Mouse (Mus musculus): ENCODE results near the gene Tha1. TPM values are rescaled to one million over a fixed set of nuclear protein-coding genes. Genes with fewer than 3 reads are reported as not detected.

Gene Tha1
- polyA plus RNA-seq, 1 experiment from 2014 or later = 7.1 TPM

DNA sequence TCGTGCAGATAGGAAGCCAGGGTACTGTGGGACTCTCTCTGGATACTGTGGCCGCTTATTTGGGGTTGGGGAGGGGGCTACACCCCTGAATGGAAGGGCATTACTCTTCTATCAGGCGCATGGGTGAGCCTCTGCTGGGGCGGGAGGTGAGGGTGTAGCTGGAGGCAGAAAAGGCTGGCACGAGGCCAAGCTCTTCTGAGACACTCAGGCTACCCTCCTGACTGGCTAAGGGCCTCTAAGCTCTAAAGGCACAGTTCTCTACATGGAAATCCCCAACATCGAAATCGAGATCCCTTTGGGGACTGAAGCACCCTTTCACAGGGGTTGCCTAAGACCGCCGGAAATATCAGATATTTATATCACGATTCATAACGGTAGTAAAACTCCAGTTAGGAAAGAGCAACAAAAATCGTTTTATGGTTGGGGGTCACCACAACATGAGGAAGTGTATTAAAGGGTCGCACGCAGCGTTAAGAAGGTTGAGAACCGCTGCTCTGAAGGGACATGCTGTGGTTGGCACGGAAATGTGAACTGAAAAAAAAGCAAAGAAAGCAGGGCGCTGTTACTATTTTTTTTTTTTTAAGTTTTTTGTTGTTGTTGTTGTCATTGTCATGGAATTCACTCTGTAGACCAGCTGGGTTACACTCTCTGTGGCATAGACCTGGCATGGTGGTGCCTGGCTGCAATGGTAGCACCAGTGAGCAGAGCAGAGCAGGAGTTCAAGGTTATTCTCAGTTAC is 45.0 kb downstream of the Tha1 start:
- H3K9ac ChIP-seq = no peak overlapping the region
- 0 out of 2 replicates have a peak, but pooled peaks cover 1% of the 10 kb centered on the region for H3K36me3 ChIP-seq
- peak overlapping the region; percentile 83 for H3K27ac ChIP-seq
- no peaks in the 10 kb centered on the region for H3K9me3 ChIP-seq
- WGBS = 60% methylated on average over 18 of the region's 18 CpGs
- H3K4me3 ChIP-seq (replicated peaks) = no peak overlapping the region
- no peaks in the 10 kb centered on the region for H3K27me3 ChIP-seq (replicated peaks)
- H3K4me1 ChIP-seq = peaks cover 76% of the 10 kb centered on the region
- ATAC-seq (ENCODE audit: insufficient read depth, low FRiP score, low read depth) = no peak
- peak overlapping the region; percentile 14; the same call in 1 of the 2 replicates for H3K4me2 ChIP-seq

DNA sequence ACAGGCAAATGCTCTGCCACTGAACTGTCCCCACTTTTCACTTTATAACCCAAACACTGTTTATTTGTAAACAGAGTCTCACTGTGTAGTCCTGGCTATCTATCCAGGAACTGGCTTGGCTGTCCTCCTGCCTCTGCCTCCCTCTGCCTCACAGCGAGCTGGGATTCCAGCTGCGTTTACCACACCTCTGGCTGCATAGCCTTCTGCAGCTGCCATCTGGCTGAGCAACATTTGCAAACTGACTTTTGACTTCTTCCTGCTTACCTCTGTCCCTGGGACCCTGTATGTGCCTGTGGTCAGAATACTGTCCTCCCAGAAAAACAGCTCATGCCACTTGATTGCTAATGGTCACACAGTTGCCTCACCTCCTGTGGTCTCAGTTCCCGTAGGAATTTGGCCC is 45.9 kb downstream of the Tha1 start:
- Histone ChIP-seq H3K27me3 (replicated peaks) (no peaks in the 10 kb centered on the region), H3K4me3 (replicated peaks) (no peak overlapping the region), H3K4me2 (peak overlapping the region; percentile 14), H3K27ac (peak overlapping the region; percentile 95), H3K4me1 (peaks cover 83% of the 10 kb centered on the region), H3K9me3 (no peaks in the 10 kb centered on the region), H3K9ac (no peak overlapping the region), H3K36me3 (0 out of 2 replicates have a peak, but pooled peaks cover 3% of the 10 kb centered on the region)
- no peak for ATAC-seq (ENCODE audit: insufficient read depth, low FRiP score, low read depth)
- 44% methylated on average over 3 of the region's 3 CpGs for WGBS

DNA sequence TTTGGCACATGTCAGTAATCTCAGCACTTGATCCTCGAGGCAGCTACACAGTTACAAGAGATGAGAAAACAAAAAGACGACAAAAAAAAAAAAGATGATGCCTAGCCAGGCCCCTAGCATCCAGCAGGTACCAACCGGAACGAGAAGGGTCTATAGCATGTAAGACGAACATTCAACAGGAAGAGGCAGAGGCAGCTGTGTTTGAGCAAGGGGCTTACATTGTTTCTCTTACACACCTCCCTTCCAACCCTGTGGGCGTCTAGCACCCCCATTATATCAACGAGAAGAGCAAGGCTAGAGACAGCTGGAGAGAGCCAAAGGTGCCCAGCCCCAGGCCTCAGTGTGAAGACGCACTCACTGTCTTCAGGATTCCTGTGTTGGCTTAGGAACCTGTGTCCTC is 46.4 kb downstream of the Tha1 start:
- Histone ChIP-seq H3K9me3 (no peaks in the 10 kb centered on the region), H3K4me3 (replicated peaks) (no peak overlapping the region), H3K36me3 (peaks cover 3% of the 10 kb centered on the region; the same call in 1 of the 2 replicates), H3K4me2 (peak overlapping the region; percentile 93; the same call in 1 of the 2 replicates), H3K4me1 (peaks cover 80% of the 10 kb centered on the region), H3K27ac (peak overlapping the region; percentile 95; the same call in 1 of the 2 replicates), H3K27me3 (replicated peaks) (no peaks in the 10 kb centered on the region), H3K9ac (no peak overlapping the region)
- no peak for ATAC-seq (ENCODE audit: insufficient read depth, low FRiP score, low read depth)
- WGBS = 42% methylated on average over 8 of the region's 8 CpGs

DNA sequence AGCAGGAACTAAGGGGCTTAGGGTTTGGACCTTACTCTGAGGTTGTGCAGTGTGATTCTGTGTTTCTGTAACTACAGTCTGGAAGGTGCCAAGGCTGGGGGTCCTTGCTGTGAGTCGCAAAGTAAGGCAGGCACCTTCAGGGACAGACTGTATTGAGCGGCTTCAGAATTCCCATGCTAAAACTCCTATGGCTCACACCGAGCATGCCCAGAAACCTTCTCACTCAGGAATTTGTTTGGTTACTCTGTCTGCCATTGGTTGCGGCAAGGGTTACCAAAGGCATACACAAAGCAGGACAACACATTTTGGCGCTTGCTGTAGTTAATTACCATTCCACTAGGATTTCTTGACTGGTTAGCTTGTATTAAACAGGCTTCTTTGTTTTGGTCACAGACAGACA is 47.1 kb downstream of the Tha1 start:
- no peaks in the 10 kb centered on the region for H3K9me3 ChIP-seq
- peak overlapping the region; percentile 93 for H3K4me2 ChIP-seq
- H3K36me3 ChIP-seq = peaks cover 11% of the 10 kb centered on the region; the same call in 1 of the 2 replicates
- no peaks in the 10 kb centered on the region for H3K27me3 ChIP-seq (replicated peaks)
- ATAC-seq (ENCODE audit: insufficient read depth, low FRiP score, low read depth) = no peak
- peak overlapping the region; percentile 42 for H3K9ac ChIP-seq
- H3K27ac ChIP-seq = peak overlapping the region; percentile 95
- peak overlapping the region; percentile 62 for H3K4me3 ChIP-seq (replicated peaks)
- peaks cover 86% of the 10 kb centered on the region for H3K4me1 ChIP-seq
- WGBS = 11% methylated on average over 5 of the region's 5 CpGs

DNA sequence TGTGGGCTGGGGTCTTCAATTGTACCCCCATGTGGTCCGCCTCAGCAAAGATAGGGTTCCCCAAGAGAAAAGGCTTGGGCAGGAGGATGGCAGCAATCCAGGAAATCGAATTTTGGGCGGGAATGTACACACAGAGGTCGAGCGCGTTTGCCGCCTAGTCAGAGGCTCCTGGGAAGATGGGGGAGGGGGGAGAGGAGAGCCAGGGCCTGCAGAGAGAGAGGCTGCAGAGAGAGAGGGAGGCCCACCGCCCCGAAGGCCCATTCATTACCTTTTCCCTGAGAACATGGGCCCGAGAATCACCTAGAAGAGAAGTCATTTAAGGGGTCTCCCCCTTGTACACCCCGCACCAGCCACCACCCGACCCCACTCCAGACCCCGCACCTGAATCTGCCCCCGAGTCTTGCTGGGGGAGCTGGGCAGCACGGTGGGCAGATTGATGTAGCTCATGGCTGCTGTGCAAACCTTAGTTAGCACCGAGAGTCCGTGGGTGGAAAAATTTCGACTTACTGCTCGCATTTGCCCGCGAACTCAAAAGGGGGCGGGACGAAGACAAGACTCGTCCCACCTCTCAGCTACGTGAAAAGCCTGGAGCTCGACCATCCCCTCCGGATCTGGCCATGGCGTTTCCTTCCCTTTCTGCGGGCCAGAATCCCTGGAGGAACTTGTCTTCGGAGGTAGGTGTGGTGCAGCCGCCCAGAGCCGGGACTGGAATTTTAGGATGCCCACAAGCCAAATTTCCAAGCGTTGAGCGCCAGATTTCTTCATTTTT is 47.8 kb downstream of the Tha1 start, which contains the start of the genes Afmid and Tk1:
Afmid (plus strand) TSS at position 592 of the 769 bp plus-strand sequence.
Tk1 (minus strand) TSS at position 760 of the 769 bp plus-strand sequence.
- Histone ChIP-seq H3K27me3 (replicated peaks) (no peaks in the 10 kb centered on the region), H3K9ac (peak within 1 kb of the TSS; percentile 65), H3K4me3 (replicated peaks) (peak within 1 kb of the TSS; percentile 62), H3K27ac (peak within 1 kb of the TSS; percentile 95), H3K4me1 (peaks cover 83% of the 10 kb centered on the region), H3K4me2 (peak within 1 kb of the TSS; percentile 93), H3K9me3 (no peaks in the 10 kb centered on the region), H3K36me3 (peaks cover 11% of the 10 kb centered on the region; the same call in 1 of the 2 replicates)
- under 1% methylated on average over 34 of the region's 34 CpGs for WGBS
- ATAC-seq (ENCODE audit: insufficient read depth, low FRiP score, low read depth) = peak; percentile 45; the same call in 1 of the 2 replicates

DNA sequence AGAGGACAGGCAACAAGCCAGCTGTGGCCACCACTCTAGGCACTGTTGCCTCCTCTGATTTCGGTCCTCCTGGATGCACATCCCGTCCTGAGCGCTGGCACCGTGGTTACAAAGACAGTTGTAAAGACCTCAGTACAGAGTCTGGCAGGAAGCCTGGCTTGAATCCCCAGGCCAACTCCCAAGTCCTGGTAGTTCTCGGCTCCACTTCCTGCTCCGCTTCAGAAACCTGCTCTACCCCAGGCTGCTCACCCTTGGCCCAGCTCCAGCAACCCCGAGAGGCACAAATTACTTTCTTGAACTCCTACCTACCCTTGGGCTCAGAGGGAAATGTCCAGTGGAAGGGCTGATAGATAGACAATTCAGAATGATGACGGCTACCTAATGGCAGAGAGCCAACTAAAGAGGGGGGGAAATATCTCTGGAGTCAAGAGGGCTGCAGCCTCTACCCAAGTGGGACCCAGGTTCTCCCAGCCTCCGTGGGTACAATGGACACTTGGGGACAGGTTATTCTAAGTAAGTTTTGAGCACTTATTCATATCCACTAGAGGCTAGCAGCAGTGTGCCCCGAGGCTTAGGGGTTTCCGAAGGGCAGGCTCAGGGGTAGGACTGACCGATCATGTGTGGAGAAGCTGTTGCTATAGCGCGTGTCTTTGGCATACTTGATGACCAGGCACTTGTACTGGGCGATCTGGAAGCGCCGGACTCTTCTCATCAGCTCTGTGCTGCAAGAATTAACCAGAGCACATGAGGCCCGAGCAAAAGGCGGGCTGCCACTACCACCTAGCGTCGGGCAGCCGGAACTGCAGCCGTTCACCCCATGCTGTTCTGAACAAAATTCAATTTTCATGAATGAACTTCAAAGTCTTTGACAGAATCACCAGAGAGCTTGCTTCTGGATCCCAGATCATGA is 49.0 kb downstream of the Tha1 start:
- Histone ChIP-seq H3K9me3 (no peaks in the 10 kb centered on the region), H3K27ac (peak overlapping the region; percentile 95), H3K9ac (peak overlapping the region; percentile 65), H3K4me2 (peak overlapping the region; percentile 93), H3K27me3 (replicated peaks) (no peaks in the 10 kb centered on the region), H3K36me3 (peaks cover 19% of the 10 kb centered on the region), H3K4me3 (replicated peaks) (peak overlapping the region; percentile 62), H3K4me1 (peaks cover 73% of the 10 kb centered on the region)
- 12% methylated on average over 23 of the region's 23 CpGs for WGBS
- peak; percentile 32; the same call in 1 of the 2 replicates for ATAC-seq (ENCODE audit: insufficient read depth, low FRiP score, low read depth)

DNA sequence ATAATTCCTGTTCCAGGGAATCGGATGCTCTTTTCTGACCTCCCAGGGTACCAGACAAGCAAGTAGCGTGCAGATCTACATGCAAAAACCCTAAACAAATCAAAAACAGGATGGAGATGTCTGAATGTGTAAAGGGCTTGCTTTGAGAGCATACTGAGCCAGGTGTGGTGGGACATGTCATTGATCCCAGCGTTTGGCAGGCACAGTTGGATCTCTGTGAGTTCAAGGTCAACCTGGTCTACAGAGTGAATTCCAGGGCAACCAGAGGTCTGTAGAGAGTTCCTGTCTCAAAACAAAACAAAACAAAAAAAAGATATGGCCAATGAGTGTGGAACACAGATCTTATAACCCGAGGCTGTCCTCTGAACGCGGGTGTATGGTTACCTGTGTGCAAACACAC is 49.9 kb downstream of the Tha1 start:
- Histone ChIP-seq H3K27me3 (replicated peaks) (no peaks in the 10 kb centered on the region), H3K4me2 (peak overlapping the region; percentile 5; the same call in 1 of the 2 replicates), H3K36me3 (peaks cover 28% of the 10 kb centered on the region), H3K4me1 (peaks cover 64% of the 10 kb centered on the region), H3K27ac (peak overlapping the region; percentile 46), H3K9ac (no peak overlapping the region), H3K9me3 (no peaks in the 10 kb centered on the region), H3K4me3 (replicated peaks) (0 out of 2 replicates have a peak overlapping the region, but pooled peaks have one; percentile 1)
- 85% methylated on average over 6 of the region's 6 CpGs for WGBS
- ATAC-seq (ENCODE audit: insufficient read depth, low FRiP score, low read depth) = no peak

DNA sequence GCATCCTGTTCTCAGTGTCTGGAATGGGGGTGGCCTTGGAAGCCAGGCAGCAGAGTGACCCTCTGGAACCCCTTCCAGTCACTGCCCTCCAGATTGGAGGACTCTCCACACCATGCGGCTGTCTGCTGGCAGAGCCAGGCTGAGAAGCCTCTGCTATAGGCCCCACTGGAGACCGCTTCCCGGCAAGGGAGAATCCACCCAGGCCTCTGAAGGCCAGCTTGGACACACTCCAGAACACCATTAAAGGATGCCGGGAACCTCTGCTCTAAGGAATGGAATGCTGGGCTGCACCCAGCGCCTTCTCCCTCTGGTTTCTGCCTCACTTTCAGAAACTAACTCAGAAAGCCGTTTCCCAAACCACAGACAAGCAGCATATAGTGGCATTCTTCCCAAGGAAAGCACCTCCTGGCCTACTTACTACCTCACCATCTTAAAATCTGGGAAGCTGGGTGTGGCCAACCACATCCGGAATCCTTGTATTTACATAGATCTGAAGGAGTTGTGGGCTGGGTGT is 50.5 kb downstream of the Tha1 start:
- Histone ChIP-seq H3K4me1 (peaks cover 59% of the 10 kb centered on the region), H3K36me3 (peaks cover 34% of the 10 kb centered on the region), H3K4me2 (peak overlapping the region; percentile 5), H3K27ac (peak overlapping the region; percentile 46), H3K27me3 (replicated peaks) (no peaks in the 10 kb centered on the region), H3K9ac (no peak overlapping the region), H3K4me3 (replicated peaks) (0 out of 2 replicates have a peak overlapping the region, but pooled peaks have one; percentile 1), H3K9me3 (no peaks in the 10 kb centered on the region)
- 63% methylated on average over 7 of the region's 7 CpGs for WGBS
- no peak for ATAC-seq (ENCODE audit: insufficient read depth, low FRiP score, low read depth)

DNA sequence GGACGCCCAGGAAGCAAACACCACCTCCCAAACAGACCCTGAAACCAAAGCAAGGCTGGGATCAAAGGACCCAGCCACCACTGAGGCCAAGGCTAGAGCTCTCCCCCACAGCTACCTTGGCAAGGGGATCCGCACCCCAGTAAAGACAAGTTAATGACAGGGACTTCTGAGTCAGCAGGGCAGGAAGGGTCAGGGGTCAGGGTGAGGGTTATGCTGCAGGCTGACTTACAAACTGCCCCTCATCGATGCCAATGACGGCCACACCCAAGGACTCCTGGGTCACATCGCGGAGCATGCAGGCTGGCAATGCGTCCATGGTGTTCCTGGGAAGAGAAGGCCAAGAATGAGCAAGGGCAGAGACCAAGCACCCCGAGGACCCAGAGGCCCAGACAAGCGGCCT is 51.4 kb downstream of the Tha1 start:
- no peak for ATAC-seq (ENCODE audit: insufficient read depth, low FRiP score, low read depth)
- H3K27me3 ChIP-seq (replicated peaks) = no peaks in the 10 kb centered on the region
- peaks cover 50% of the 10 kb centered on the region for H3K4me1 ChIP-seq
- H3K4me3 ChIP-seq (replicated peaks) = no peak overlapping the region
- 86% methylated on average over 9 of the region's 9 CpGs for WGBS
- no peaks in the 10 kb centered on the region for H3K9me3 ChIP-seq
- peaks cover 41% of the 10 kb centered on the region for H3K36me3 ChIP-seq
- H3K9ac ChIP-seq = no peak overlapping the region
- no peak overlapping the region; the same call in 1 of the 2 replicates for H3K27ac ChIP-seq
- no peak overlapping the region for H3K4me2 ChIP-seq

DNA sequence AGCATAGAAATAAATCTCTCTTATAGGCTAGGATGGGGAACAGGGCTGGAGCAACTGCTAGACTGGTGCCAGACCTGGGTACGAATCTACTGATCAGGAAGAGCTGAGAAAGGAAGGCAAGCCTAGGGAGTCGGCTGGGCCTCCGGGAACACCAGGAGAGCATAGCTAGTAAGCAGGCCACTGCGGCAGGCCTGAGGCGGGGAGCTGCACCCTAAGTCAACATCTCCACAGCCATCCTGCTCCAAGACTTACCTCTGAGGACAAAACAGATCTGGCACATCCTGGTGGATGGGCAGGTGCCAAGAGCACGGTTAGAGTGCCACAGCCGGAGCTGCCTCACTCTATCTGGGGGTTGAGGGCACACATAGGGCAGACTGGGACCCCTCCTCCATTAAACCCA is 53.1 kb downstream of the Tha1 start:
- Histone ChIP-seq H3K9ac (no peak overlapping the region), H3K4me3 (replicated peaks) (no peak overlapping the region), H3K9me3 (no peaks in the 10 kb centered on the region), H3K4me1 (peaks cover 36% of the 10 kb centered on the region), H3K27me3 (replicated peaks) (no peaks in the 10 kb centered on the region), H3K4me2 (no peak overlapping the region), H3K27ac (no peak overlapping the region), H3K36me3 (peaks cover 54% of the 10 kb centered on the region)
- no peak for ATAC-seq (ENCODE audit: insufficient read depth, low FRiP score, low read depth)
- WGBS = 87% methylated on average over 7 of the region's 7 CpGs

DNA sequence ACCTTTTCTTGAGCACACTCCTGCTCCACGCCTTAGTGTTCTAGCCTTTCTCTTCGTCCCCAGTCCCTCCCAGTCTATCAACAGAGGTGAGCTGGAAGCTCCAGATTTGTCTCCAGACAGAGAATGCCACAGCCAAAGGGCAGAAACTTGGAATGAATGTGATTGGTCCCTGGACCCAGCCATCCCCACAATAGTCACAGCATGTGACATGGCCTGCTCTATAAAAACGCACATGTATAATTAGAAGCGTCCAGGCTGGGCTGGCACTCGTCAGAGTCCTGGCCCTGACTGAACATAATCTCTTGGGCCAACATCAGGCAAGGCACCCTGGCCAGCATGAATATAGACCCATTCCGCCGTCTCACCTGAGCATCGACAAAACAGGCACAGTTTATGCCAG is 54.2 kb downstream of the Tha1 start:
- no peak overlapping the region for H3K4me3 ChIP-seq (replicated peaks)
- H3K9me3 ChIP-seq = no peaks in the 10 kb centered on the region
- ATAC-seq (ENCODE audit: insufficient read depth, low FRiP score, low read depth) = no peak
- WGBS = 80% methylated on average over 8 of the region's 8 CpGs
- no peak overlapping the region for H3K4me2 ChIP-seq
- peaks cover 62% of the 10 kb centered on the region for H3K36me3 ChIP-seq
- no peaks in the 10 kb centered on the region for H3K27me3 ChIP-seq (replicated peaks)
- no peak overlapping the region for H3K27ac ChIP-seq
- peaks cover 26% of the 10 kb centered on the region for H3K4me1 ChIP-seq
- H3K9ac ChIP-seq = no peak overlapping the region

Measured in stomach, embryonic 15.5 days (tissue).